Mouse (Mus musculus) ES-E14 (cell line): ENCODE data around the gene Slc41a3. TPM values are rescaled to one million over a fixed set of nuclear protein-coding genes. Genes with fewer than 3 reads are reported as not detected.

Source experiments
- DNase-seq: peaks from one replicate; pipeline ENCODE4 v3.0.0-alpha.2; 2013; ENCODE audit warnings: low read depth, low spot score
- H3K27ac ChIP-seq: 2 replicates; pipeline ENCODE4 v1.5.1; 2012; ENCODE audit warnings: low read depth, mild to moderate bottlenecking, low read length, moderate library complexity, mixed read lengths; ENCODE audit not compliant: poor library complexity, insufficient read depth, severe bottlenecking
- H3K36me3 ChIP-seq: 2 replicates; pipeline ENCODE4 v1.6.1; 2012; ENCODE audit warnings: mild to moderate bottlenecking, low read length, moderate library complexity, mixed read lengths; ENCODE audit not compliant: control insufficient read depth, poor library complexity, insufficient read depth, severe bottlenecking
- H3K4me1 ChIP-seq, 2 experiments: fragments of 150-350 bp in 1 of 2; sonication (generic) in 1 of 2; 2 replicates each; pipeline ENCODE4 v1.6.1; 2012; ENCODE audit warnings: low read length in 2 of 2, mild to moderate bottlenecking in 1 of 2, mixed read lengths in 1 of 2; ENCODE audit not compliant: control insufficient read depth in 2 of 2, insufficient read depth in 2 of 2, poor library complexity in 1 of 2
- H3K4me3 ChIP-seq, 2 experiments: fragments of 150-350 bp in 1 of 2; sonication (generic) in 1 of 2; 2 replicates each; pipeline ENCODE4 v1.5.1; 2012; ENCODE audit warnings: low read length in 2 of 2, low read depth in 1 of 2, mild to moderate bottlenecking in 1 of 2, mixed read lengths in 1 of 2; ENCODE audit not compliant: insufficient read depth in 1 of 2, poor library complexity in 1 of 2, severe bottlenecking in 1 of 2
- H3K9ac ChIP-seq: 2 replicates; pipeline ENCODE4 v1.6.1; 2012; ENCODE audit warnings: low read depth, mild to moderate bottlenecking, low read length, mixed read lengths; ENCODE audit not compliant: poor library complexity, insufficient read depth, severe bottlenecking
- H3K9me3 ChIP-seq: fragments of 150-350 bp; sonication (generic); 2 replicates; pipeline ENCODE4 v1.6.1; 2012; ENCODE audit warnings: low read depth, mild to moderate bottlenecking, low read length; ENCODE audit not compliant: control insufficient read depth, insufficient read depth
- CHD2 ChIP-seq: IDR thresholded peaks from 2 replicates; pipeline ENCODE4 v1.6.1; 2014; ENCODE audit warnings: mild to moderate bottlenecking, low read depth, low read length, inconsistent platforms
- HCFC1 ChIP-seq: IDR thresholded peaks from 2 replicates; pipeline ENCODE4 v1.6.1; 2012; ENCODE audit warnings: low read length, inconsistent platforms, borderline replicate concordance; ENCODE audit not compliant: insufficient read depth
- MAFK ChIP-seq: IDR thresholded peaks from 2 replicates; pipeline ENCODE4 v1.6.1; 2014; ENCODE audit warnings: mild to moderate bottlenecking, low read depth, low read length, inconsistent platforms; ENCODE audit not compliant: insufficient read depth
- ZC3H11A ChIP-seq: IDR thresholded peaks from 2 replicates; pipeline ENCODE4 v1.6.1; 2012; ENCODE audit warnings: low read depth, mild to moderate bottlenecking, inconsistent platforms, low read length, borderline replicate concordance
- ZNF384 ChIP-seq: IDR thresholded peaks from 2 replicates; pipeline ENCODE4 v1.6.1; 2012; ENCODE audit warnings: low read depth, low read length, inconsistent platforms
- in situ Hi-C, 2 experiments: fragments of 600-800 bp; cut with MboI; formaldehyde crosslinking; loops; one replicate each; pipeline ENCODE4 v1.15.1; 2025; ENCODE audit warnings: low sequenced_read_pairs in 2 of 2, inconsistent platforms in 1 of 2; ENCODE audit not compliant: unreplicated experiment in 2 of 2
- total RNA-seq: library from RNA; depleted of rRNA; stranded (reverse); fragments of 300-350 nt; gene quantifications from 2 replicates; pipeline ENCODE4 v1.2.3, GENCODE M21; 2012

Slc41a3 gene
- total RNA-seq, 1 experiment: 3.2 TPM

DNA sequence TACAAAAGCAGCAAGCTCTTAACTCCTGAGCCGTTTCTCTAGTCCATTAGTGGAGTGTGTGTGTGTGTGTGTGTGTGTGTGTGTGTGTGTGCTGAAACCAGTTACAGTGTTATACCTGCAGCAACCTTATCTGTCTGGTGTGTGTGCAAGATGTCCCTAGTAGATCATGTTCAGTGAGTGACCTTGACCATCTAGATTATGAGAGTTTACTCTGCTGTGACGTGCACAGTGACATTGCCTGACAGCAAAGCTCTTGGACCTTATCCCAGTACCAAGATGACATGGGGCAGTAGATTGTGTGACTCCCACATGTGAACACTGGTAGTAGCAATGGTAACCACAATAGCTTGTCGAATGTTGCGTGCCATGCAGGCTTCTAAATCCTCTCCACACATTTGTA, 4.2 kb upstream of the Slc41a3 start:
- no peak for DNase-seq
- in situ Hi-C loops: no loop called here
- Histone ChIP-seq H3K4me3 (no peak overlapping the region), H3K9me3 (no peaks in the 10 kb centered on the region), H3K4me1 (no peaks in the 10 kb centered on the region), H3K9ac (no peak overlapping the region), H3K27ac (no peak overlapping the region), H3K36me3 (no peaks in the 10 kb centered on the region)
- TF ChIP-seq CHD2 (no peak), HCFC1 (no peak), ZNF384 (no peak), MAFK (no peak), ZC3H11A (no peak)

DNA sequence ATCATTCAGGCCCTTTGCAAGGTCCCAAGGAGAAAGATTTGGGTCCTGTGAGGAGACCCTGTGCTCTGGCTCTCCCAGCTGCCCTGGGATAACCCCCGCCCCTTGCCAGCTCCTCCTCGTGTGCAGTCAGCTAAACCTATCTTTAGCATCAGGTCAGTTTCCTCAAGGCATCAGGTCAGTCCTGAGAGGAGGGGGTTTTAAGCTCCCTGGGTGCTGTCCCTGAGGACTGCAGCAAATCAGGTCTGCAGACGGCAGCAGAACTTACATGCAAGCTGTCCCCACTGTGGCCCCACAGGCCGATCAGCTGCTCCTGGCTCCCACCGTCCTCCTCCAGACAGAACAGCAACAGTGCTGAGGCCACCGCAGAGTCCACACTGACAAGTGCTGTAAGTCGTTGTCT, 2.8 kb upstream of the Slc41a3 start:
- H3K9ac ChIP-seq: no peak overlapping the region
- TF ChIP-seq CHD2 (no peak), ZC3H11A (no peak), ZNF384 (no peak), MAFK (no peak), HCFC1 (no peak)
- H3K36me3 ChIP-seq: no peaks in the 10 kb centered on the region
- H3K27ac ChIP-seq: no peak overlapping the region
- no peaks in the 10 kb centered on the region; a peak in 1 of 4 replicates for H3K4me1 ChIP-seq
- no peak overlapping the region for H3K4me3 ChIP-seq
- DNase-seq: no peak
- H3K9me3 ChIP-seq: no peaks in the 10 kb centered on the region
- in situ Hi-C loops: no loop called here

DNA sequence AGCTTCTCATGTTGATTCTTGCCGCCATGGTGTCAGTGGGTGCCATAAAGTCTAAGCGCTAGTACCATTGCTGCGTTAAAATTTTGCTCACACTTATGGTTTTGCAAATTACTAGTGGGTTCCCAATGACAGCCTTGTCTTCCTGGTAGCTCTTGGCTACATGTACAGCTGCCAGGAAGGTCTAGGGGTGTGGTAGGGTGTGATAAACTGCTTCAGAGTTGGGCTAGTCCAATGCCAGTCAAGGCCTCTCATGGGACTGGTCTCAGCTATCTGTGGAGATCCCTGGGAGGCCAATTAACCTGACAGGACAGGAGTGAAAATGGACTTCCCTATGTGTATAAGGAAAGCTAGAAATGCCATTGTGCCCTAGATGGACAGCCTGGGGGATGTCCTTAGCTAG, 2.2 kb upstream of the Slc41a3 start:
- no peak for TF ChIP-seq MAFK
- no peak for TF ChIP-seq ZNF384
- TF ChIP-seq ZC3H11A: no peak
- no peak for TF ChIP-seq CHD2
- TF ChIP-seq HCFC1: no peak
- H3K36me3 ChIP-seq: no peaks in the 10 kb centered on the region
- no peak for DNase-seq
- no peaks in the 10 kb centered on the region; a peak in 1 of 4 replicates for H3K4me1 ChIP-seq
- no peak overlapping the region for H3K9ac ChIP-seq
- H3K27ac ChIP-seq: no peak overlapping the region
- no peak overlapping the region for H3K4me3 ChIP-seq
- H3K9me3 ChIP-seq: no peaks in the 10 kb centered on the region
- in situ Hi-C loops: no loop called here

DNA sequence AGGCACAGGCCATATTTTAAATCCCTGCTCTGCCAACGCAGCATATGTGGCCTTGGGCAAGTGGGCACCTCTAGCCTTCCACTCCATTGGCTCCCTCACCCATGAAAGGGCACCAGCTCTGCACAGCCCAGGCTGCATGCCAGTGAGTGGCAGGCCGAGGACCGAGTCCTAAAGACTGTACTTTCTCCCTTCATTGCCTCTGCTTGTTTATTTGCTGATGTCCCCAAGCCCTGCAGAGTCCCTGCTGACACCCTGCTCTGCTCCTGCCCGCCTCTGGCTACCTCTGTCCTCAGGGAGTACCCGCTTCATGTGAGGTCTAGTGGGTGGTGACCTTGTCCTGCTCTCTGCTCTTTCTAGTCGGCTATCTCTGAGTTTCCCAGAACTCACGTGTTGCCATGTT, 1.4 kb upstream of the Slc41a3 start:
- H3K9ac ChIP-seq: no peak overlapping the region

DNA sequence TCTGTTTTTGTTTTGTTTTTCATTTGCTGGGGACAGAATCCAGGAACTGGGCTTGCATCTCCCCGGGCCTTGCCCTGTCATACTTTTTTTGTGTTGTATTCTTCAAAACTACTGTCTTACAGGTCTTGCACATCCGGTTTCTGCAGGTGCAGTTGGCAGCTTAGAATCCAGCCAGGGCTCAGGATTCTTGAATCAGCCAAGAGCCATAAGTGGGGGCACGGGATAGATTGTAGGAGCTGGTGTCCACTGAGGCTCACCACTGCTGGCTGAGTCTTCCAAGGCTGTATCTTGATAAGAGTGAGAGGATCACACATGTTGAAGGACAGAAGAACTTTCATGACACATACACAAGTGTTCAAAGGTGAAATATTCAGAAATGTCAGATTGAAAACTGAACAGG, 395 bp upstream of the Slc41a3 start:
- in situ Hi-C loops: no loop called here
- Histone ChIP-seq H3K9me3 (no peaks in the 10 kb centered on the region), H3K4me3 (no peak overlapping the region), H3K4me1 (no peaks in the 10 kb centered on the region; a peak in 1 of 4 replicates), H3K36me3 (no peaks in the 10 kb centered on the region), H3K27ac (no peak overlapping the region), H3K9ac (no peak overlapping the region)
- no peak for DNase-seq
- no peak for TF ChIP-seq HCFC1
- no peak for TF ChIP-seq ZC3H11A
- no peak for TF ChIP-seq ZNF384
- TF ChIP-seq MAFK: no peak
- TF ChIP-seq CHD2: no peak

More for the DNA sequence above, 1.4 kb upstream of the Slc41a3 start:
- TF ChIP-seq CHD2 (no peak), ZNF384 (no peak), MAFK (no peak), HCFC1 (no peak), ZC3H11A (no peak)
- Histone ChIP-seq H3K36me3 (no peaks in the 10 kb centered on the region), H3K4me3 (no peak overlapping the region), H3K9me3 (no peaks in the 10 kb centered on the region), H3K4me1 (no peaks in the 10 kb centered on the region; a peak in 1 of 4 replicates), H3K27ac (no peak overlapping the region)
- DNase-seq: no peak
- in situ Hi-C loops: no loop called here
